Mouse (Mus musculus) erythroid progenitor cell, adult 5-6 weeks (primary cell): ENCODE measurements around the gene Slc29a1. TPM values are rescaled to one million over a fixed set of nuclear protein-coding genes. Genes with fewer than 3 reads are reported as not detected.
A peak's percentile ranks its signal among the peaks of the same experiment; 100 is the strongest.

Source experiments
- ATAC-seq: replicated peaks from 2 replicates; pipeline ENCODE4 v1.8.0; 2016; ENCODE audit warnings: moderate number of reproducible peaks, mild to moderate bottlenecking, moderate TSS enrichment, inconsistent platforms; ENCODE audit not compliant: poor library complexity, low FRiP score, severe bottlenecking
- total RNA-seq, 2 experiments: library from RNA; stranded (forward) in 1 of 2; stranded (reverse) in 1 of 2; fragments of 150-400 nt in 1 of 2; fragments of 186-747, 209-891 nt in 1 of 2; gene quantifications; 2 replicates each; pipeline versions ENCODE4 v1.2.3 to v1.2.4; 2015 to 2017; ENCODE audit warnings: low replicate concordance in 2 of 2

Gene Slc29a1
- total RNA-seq, 2 experiments from 2014 or later: 101 to 151 TPM

- no peak for ATAC-seq
These were observed 24.1 kb downstream of the Slc29a1 start for GRCm38 (mm10) chr17:45575123-45575897.

- ATAC-seq: peak; percentile 42
These were observed 25.2 kb downstream of the Slc29a1 start for GRCm38 (mm10) chr17:45574129-45574761.

DNA sequence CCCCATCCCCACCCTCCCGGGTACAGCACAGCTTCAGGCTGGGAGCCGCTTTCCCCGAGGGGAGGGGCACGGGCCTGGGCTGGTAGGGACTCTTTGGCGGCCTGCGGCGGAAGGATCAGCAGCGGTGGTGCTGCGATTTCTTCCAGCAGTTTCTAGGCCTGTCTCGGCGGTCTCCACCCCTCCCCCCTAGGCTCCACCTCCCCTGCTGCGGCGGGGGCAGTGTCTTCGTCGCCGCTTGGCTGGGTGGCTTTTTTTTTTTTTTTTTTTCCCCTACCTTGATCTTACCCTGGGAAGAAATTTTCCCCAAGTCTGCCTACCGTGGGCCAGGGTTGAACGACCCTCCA, 25.7 kb downstream of the Slc29a1 start:
- peak; percentile 76 for ATAC-seq

DNA sequence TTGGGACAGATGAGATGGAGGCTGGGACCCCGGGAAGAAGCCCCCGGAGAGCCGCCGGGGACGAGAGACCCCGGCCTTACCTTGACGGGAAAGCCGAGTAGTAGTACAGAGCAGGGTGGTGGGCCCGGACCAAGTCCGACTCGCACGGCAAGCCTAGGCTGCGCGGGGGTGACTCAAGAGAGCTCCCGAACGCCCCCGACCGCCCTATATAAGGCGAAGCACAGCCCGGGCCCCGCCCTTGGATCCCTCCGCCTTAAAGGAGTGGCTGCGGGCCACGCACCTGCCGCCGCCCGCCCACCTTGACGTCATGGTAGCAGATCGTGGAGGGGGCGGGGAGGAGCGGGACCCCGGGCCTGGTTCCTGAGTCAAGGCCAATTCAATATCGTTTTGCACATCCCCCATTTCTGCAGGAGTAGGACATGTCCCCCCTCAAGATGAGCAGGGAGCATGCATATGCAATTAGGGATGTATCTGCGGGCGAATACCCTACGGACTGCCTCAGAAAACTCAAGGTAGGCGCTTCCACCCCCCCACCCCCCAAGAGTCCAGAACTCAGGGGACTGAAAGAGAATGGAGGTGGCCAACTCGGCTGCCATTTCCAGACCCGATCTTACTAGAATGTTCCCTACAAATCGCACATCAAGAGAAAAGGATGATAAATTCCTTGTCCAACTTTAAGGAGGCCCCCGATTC, 26.2 kb downstream of the Slc29a1 start, which contains the start of gene Hsp90ab1:
Gene Hsp90ab1, minus strand, starts transcription at position 185 of the 693 bp plus-strand sequence.
- peak; percentile 83 for ATAC-seq

GRCm38 (mm10) chr17:45572103-45573086, 27.0 kb downstream of the Slc29a1 start:
- peak; percentile 43 for ATAC-seq

DNA sequence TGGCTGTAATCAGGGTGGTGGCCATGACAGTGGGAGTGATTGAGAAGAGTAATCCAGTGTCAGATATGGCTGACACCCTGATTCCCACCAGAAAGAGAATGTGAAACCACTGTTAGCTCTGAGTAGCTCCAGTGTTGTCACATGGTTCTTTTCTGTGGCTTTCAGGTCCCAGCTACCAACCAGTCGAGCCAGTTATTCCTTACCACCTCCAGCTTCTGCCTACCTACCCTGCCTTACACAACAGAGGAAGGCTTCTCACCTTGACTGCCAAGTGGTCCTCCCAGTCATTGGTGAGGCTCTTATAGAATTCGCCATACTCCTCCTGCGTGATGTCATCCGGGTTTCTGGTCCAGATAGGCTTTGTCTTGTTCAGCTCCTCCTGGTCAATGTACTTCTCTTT, 29.4 kb downstream of the Slc29a1 start:
- ATAC-seq: no peak

DNA sequence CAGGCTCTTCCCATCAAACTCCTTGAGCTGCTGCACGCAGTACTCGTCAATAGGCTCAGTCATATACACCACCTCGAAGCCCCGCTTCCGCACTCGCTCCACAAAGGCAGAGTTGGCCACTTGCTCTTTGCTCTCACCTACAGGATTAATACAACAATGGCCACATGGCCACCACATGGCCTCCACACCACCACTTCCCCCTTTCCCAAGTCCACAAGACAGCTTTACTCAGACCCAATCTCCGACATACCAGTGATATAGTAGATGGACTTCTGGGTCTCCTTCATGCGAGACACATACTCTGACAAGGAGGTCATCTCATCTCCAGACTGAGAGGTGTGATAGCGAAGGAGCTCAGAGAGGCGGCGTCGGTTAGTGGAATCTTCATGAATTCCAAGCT, 30.4 kb downstream of the Slc29a1 start:
- ATAC-seq: no peak

GRCm38 (mm10) chr17:45567162-45567601, 32.2 kb downstream of the Slc29a1 start:
- ATAC-seq: no peak

- ATAC-seq: no peak
These were observed 32.8 kb downstream of the Slc29a1 start for GRCm38 (mm10) chr17:45566360-45567161.

DNA sequence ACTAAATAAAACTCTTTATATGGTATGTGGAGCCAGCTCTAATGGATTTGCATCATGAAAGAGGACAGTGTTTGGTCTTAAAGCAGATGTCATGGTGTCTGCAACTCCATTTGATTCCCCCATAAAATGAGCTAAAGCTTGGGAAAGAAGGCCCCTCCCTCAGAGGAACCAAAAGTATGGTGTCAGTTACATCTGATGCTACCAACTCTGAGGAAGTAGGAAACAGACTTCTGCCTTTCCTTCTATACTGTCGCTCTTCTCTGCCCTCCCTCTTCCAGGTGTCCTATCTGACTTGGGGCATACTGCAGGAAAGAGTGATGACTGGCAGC, 33.4 kb downstream of the Slc29a1 start:
- no peak for ATAC-seq

DNA sequence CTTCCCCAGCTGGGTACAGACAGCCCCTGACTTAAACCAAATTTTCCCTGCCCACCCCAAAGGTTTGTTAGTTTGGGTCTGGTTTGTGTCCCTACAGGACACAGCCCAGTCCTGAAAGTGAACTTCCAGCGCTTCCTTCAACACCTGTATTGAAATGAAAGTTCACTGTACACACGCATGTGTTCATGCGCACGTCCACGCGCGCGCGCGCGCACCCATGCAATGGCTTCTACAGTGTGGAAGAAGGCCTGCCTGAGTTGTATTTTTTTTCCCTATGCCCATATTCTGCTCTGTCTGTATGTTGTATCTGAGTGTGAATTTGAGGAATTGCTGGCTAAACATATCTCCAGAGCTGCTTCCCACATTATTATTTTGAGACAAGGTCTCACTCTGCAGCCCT, 34.3 kb downstream of the Slc29a1 start:
- no peak for ATAC-seq

- no peak for ATAC-seq
These were observed 34.8 kb downstream of the Slc29a1 start for GRCm38 (mm10) chr17:45564531-45565084.

- ATAC-seq: peak; percentile 86
These were observed 35.5 kb downstream of the Slc29a1 start, which contains the start of gene Slc35b2 for GRCm38 (mm10) chr17:45563655-45564530. Gene Slc35b2, plus strand, starts transcription at chr17:45563874.

- ATAC-seq: no peak
These were observed 36.2 kb downstream of the Slc29a1 start for GRCm38 (mm10) chr17:45563216-45563615.

- ATAC-seq: no peak
These were observed 39.5 kb downstream of the Slc29a1 start for GRCm38 (mm10) chr17:45559732-45560525.

DNA sequence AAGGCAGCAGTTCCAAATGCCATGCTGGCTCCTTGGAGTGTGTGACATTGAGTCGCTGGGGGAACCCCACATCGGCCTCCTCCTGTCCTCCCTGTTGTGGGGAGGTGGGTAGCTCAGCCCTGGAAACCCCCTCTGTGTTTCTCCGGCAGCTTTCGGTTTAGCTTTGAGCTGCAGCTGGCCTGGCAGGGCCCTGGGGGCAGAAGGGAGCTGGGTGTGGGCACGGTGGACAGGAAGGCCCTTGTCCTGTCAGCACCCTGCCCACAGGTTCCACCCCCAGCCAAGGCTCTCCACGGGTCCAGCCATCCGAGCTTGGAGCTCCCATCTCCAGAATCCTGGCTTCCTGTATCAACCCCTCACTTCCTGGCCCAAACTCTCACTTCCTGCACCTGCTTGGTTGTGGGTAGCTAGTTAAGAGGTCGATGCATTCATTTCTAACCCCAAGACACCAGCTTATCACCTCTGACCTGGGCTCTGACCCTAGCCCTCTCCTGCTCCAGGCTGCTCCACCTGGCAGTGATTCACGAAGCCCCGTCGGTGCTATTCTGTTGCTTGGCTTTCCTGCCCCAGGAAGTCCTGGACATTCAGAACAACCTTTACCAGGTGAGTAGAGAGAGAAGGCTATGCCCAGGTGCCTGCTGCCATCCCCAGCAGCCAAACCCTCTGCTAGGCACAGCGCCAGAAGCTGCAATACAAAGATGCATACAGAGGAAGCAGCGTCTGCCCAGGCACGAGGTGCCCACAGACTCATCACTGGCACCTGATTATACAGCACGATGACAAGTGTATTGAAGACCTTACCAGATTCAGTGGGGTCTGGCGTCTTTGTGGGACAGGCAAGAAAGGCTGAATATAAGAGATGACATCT, 41.2 kb downstream of the Slc29a1 start:
- ATAC-seq: no peak
